Mouse (Mus musculus): ENCODE data around the gene Batf2.

The Batf2 gene

DNA sequence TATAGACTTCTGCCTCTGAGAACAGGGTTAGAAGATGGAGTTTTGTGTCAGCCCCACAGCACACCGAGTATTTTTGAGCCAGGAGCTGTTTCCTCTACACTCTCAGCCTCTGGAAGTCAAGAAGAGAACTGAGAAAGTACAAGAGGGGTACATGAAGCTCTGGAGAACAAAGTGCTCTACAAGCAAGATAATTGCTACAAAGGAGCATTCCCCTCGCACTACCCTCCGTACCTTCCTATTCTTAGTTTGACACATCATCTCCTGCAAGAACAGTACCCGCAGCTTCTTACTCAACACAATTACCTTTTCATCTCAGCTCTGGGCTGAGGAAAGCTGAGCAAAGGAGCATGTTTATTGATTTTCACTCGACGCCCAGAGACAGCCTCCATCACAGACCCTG is 77.8 kb downstream of the Batf2 start:
- intact Hi-C loops (cut with DNase I): no loop called here
